Mouse (Mus musculus): ENCODE data around the gene Tspyl2. TPM values are rescaled to one million over a fixed set of nuclear protein-coding genes. Genes with fewer than 3 reads are reported as not detected.

The Tspyl2 gene
- total RNA-seq, 2 experiments from 2014 or later: 24.4 to 31.1 TPM

Other genes with a start within 250 kb of the Tspyl2 start
- 10 to 100 TPM; 25.3 to 30.0 TPM for gene Iqsec2, start 198.2 kb downstream of the Tspyl2 start, total RNA-seq (2021)
- 10 to 100 TPM; 52.9 to 72.5 TPM for gene Kdm5c, start 109.4 kb downstream of the Tspyl2 start, total RNA-seq (2021)
- gene Kantr, start 14.9 kb downstream of the Tspyl2 start, total RNA-seq (2021): 10 to 100 TPM in 1 of 2 experiments, 1 to 10 TPM in 1; 8.4 to 12.4 TPM
- 1 to 10 TPM; 3.3 to 4.7 TPM for gene Gpr173, start 26.3 kb upstream of the Tspyl2 start, total RNA-seq (2021)
- gene Cldn34a, start 220.9 kb upstream of the Tspyl2 start, total RNA-seq (2021): not detected